8 mouse cellular contexts compared by ENCODE assay signal in genomic region chr2:30066046-30066901, GRCm38 (mm10). TPM values are rescaled to one million over a fixed set of nuclear protein-coding genes. Genes with fewer than 3 reads are reported as not detected.
DNase-seq lines count a peak whose midpoint lies in the region; ATAC-seq and TF ChIP-seq lines count a peak whose summit lies in the region.

No protein-coding gene starts in this region.

- peaks cover 68% of the 10 kb centered on the region for H3K36me3 ChIP-seq in E14TG2a.4 (ENCODE audit: insufficient read depth, low read length)
- H3K36me3 ChIP-seq in forebrain, embryonic 11.5 days (ENCODE audit: control insufficient read depth, insufficient read depth, low read length), result peaks cover 15% of the 10 kb centered on the region; the same call in 1 of the 2 replicates
- peaks cover 23% of the 10 kb centered on the region for H3K36me3 ChIP-seq in heart, embryonic 16.5 days (ENCODE audit: control insufficient read depth, insufficient read depth)
- peaks cover 32% of the 10 kb centered on the region for H3K36me3 ChIP-seq in liver, embryonic 15.5 days (replicated peaks)
- peaks cover 2% of the 10 kb centered on the region; the same call in 1 of the 2 replicates for H3K36me3 ChIP-seq in neural tube, embryonic 11.5 days (ENCODE audit: control insufficient read depth, insufficient read depth, low read length)
- H3K36me3 ChIP-seq in stomach, embryonic 16.5 days (ENCODE audit: control insufficient read depth, insufficient read depth, low read length), result no peaks in the 10 kb centered on the region; the same call in 1 of the 2 replicates

- peak; percentile 93 for ATAC-seq in forebrain, embryonic 11.5 days (replicated peaks; ENCODE audit: low FRiP score)
- peak; percentile 93 for ATAC-seq in heart, embryonic 16.5 days (replicated peaks; ENCODE audit: extremely low read depth, insufficient read depth, low FRiP score)
- peak; percentile 93 for ATAC-seq in liver, embryonic 15.5 days (ENCODE audit: insufficient read depth)
- ATAC-seq in neural tube, embryonic 11.5 days (ENCODE audit: insufficient read depth, low FRiP score, low TSS enrichment), result peak; percentile 84
- ATAC-seq in stomach, embryonic 16.5 days (ENCODE audit: insufficient read depth, low FRiP score), result peak; percentile 94

- peak overlapping the region; percentile 99 for H3K27ac ChIP-seq in forebrain, embryonic 11.5 days (ENCODE audit: low read depth, low read length)
- peak overlapping the region; percentile 99 for H3K27ac ChIP-seq in heart, embryonic 16.5 days (ENCODE audit: low read length)
- peak overlapping the region; percentile 96 for H3K27ac ChIP-seq in liver, embryonic 15.5 days (replicated peaks)
- H3K27ac ChIP-seq in neural tube, embryonic 11.5 days (ENCODE audit: low read depth, low read length), result peak overlapping the region; percentile 99
- peak overlapping the region; percentile 99 for H3K27ac ChIP-seq in stomach, embryonic 16.5 days (ENCODE audit: low read length)

- H3K9me3 ChIP-seq in E14TG2a.4 (ENCODE audit: low read length), result no peaks in the 10 kb centered on the region
- H3K9me3 ChIP-seq in forebrain, embryonic 11.5 days (ENCODE audit: control insufficient read depth, low read length), result no peaks in the 10 kb centered on the region
- no peaks in the 10 kb centered on the region for H3K9me3 ChIP-seq in heart, embryonic 16.5 days (replicated peaks; ENCODE audit: control insufficient read depth, low read length)
- no peaks in the 10 kb centered on the region for H3K9me3 ChIP-seq in liver, embryonic 15.5 days (replicated peaks)
- no peaks in the 10 kb centered on the region for H3K9me3 ChIP-seq in neural tube, embryonic 11.5 days (ENCODE audit: control insufficient read depth, low read length)
- H3K9me3 ChIP-seq in stomach, embryonic 16.5 days (replicated peaks; ENCODE audit: control insufficient read depth, low read length), result no peaks in the 10 kb centered on the region

- H3K27me3 ChIP-seq in E14TG2a.4 (ENCODE audit: insufficient read depth, low read length), result no peaks in the 10 kb centered on the region
- no peaks in the 10 kb centered on the region for H3K27me3 ChIP-seq in forebrain, embryonic 11.5 days (ENCODE audit: control insufficient read depth, insufficient read depth, low read length)
- no peaks in the 10 kb centered on the region for H3K27me3 ChIP-seq in heart, embryonic 16.5 days (ENCODE audit: control insufficient read depth, insufficient read depth, low read length)
- H3K27me3 ChIP-seq in liver, embryonic 15.5 days, result no peaks in the 10 kb centered on the region
- H3K27me3 ChIP-seq in neural tube, embryonic 11.5 days (ENCODE audit: control insufficient read depth, insufficient read depth, low read length), result no peaks in the 10 kb centered on the region
- no peaks in the 10 kb centered on the region for H3K27me3 ChIP-seq in stomach, embryonic 16.5 days (ENCODE audit: control insufficient read depth, insufficient read depth, low read length)

- H3K4me2 ChIP-seq in forebrain, embryonic 11.5 days (ENCODE audit: low read depth, low read length, severe bottlenecking), result peak overlapping the region; percentile 67
- peak overlapping the region; percentile 64 for H3K4me2 ChIP-seq in heart, embryonic 16.5 days (ENCODE audit: low read depth, low read length)
- H3K4me2 ChIP-seq in liver, embryonic 15.5 days, result peak overlapping the region; percentile 94
- peak overlapping the region; percentile 71 for H3K4me2 ChIP-seq in neural tube, embryonic 11.5 days (ENCODE audit: low read depth)
- peak overlapping the region; percentile 61 for H3K4me2 ChIP-seq in stomach, embryonic 16.5 days (ENCODE audit: low read depth, low read length)

- peak; percentile 84 for DNase-seq in c-Kit-positive CD71-positive TER-119-negative erythroid progenitor cells, embryonic 14.5 days (ENCODE audit: low read depth)
- peak; percentile 99 for DNase-seq in forebrain, embryonic 11.5 days (ENCODE audit: low spot score)
- DNase-seq in kidney, postnatal 36 days, result peak; percentile 97 to 99
- DNase-seq in neural tube, embryonic 11.5 days (ENCODE audit: low spot score), result peak; percentile 99

- WGBS in forebrain, embryonic 11.5 days, result under 1% methylated on average over 64 of the region's 101 CpGs
- 1% methylated on average over 55 of the region's 101 CpGs for WGBS in heart, embryonic 16.5 days
- WGBS in liver, embryonic 15.5 days (ENCODE audit: insufficient replicate concordance), result 1% methylated on average over 67 of the region's 101 CpGs
- WGBS in neural tube, embryonic 11.5 days, result 0% methylated on average over 57 of the region's 101 CpGs
- WGBS in stomach, embryonic 16.5 days, result under 1% methylated on average over 79 of the region's 101 CpGs

- peak overlapping the region; percentile 100 for H3K9ac ChIP-seq in forebrain, embryonic 11.5 days (ENCODE audit: low read length)
- H3K9ac ChIP-seq in heart, embryonic 16.5 days (ENCODE audit: low read length), result peak overlapping the region; percentile 94
- H3K9ac ChIP-seq in liver, embryonic 15.5 days, result peak overlapping the region; percentile 96
- peak overlapping the region; percentile 100 for H3K9ac ChIP-seq in neural tube, embryonic 11.5 days (ENCODE audit: low read length)
- H3K9ac ChIP-seq in stomach, embryonic 16.5 days (ENCODE audit: low read length), result peak overlapping the region; percentile 99

- peak overlapping the region; percentile 95 for H3K4me3 ChIP-seq in E14TG2a.4 (replicated peaks; ENCODE audit: low read length)
- H3K4me3 ChIP-seq in forebrain, embryonic 11.5 days (ENCODE audit: low read depth, low read length), result peak overlapping the region; percentile 100
- peak overlapping the region; percentile 96 for H3K4me3 ChIP-seq in heart, embryonic 16.5 days (ENCODE audit: low read length)
- peak overlapping the region; percentile 99 for H3K4me3 ChIP-seq in liver, embryonic 15.5 days (replicated peaks)
- peak overlapping the region; percentile 87 for H3K4me3 ChIP-seq in neural tube, embryonic 11.5 days (ENCODE audit: low read depth, low read length)
- H3K4me3 ChIP-seq in stomach, embryonic 16.5 days (replicated peaks; ENCODE audit: low read length), result peak overlapping the region; percentile 99

- TF ChIP-seq CTCF in E14TG2a.4 (conservative IDR thresholded peaks at IDR 0.05; ENCODE audit: low read length), result no peak

- H3K4me1 ChIP-seq in E14TG2a.4 (replicated peaks; ENCODE audit: low read depth, low read length), result peaks cover 56% of the 10 kb centered on the region
- H3K4me1 ChIP-seq in forebrain, embryonic 11.5 days (replicated peaks; ENCODE audit: control insufficient read depth, insufficient read depth, low read length), result peaks cover 13% of the 10 kb centered on the region
- peaks cover 26% of the 10 kb centered on the region for H3K4me1 ChIP-seq in heart, embryonic 16.5 days (ENCODE audit: control insufficient read depth, insufficient read depth, low read length)
- H3K4me1 ChIP-seq in liver, embryonic 15.5 days (replicated peaks), result peaks cover 63% of the 10 kb centered on the region
- peaks cover 21% of the 10 kb centered on the region for H3K4me1 ChIP-seq in neural tube, embryonic 11.5 days (ENCODE audit: control insufficient read depth, insufficient read depth, low read length)
- H3K4me1 ChIP-seq in stomach, embryonic 16.5 days (ENCODE audit: control insufficient read depth, insufficient read depth, low read length), result peaks cover 30% of the 10 kb centered on the region

RNA-seq across cellular contexts. Expression of gene Set, which starts 9.1 kb away (rescaled TPM):
- 817 and 824 TPM in 2 replicates for polyA plus RNA-seq in forebrain, embryonic 11.5 days (2014; fragmentation: Nextera tagmentation; extraction: Ambion mirVana)
- 198 and 217 TPM in 2 replicates for polyA plus RNA-seq in heart, embryonic 16.5 days (2015; fragmentation: Nextera tagmentation; extraction: Ambion mirVana)
- 138 and 147 TPM in 2 replicates for polyA plus RNA-seq in liver, embryonic 15.5 days (2015; fragmentation: Nextera tagmentation; extraction: Ambion mirVana)
- 647 and 654 TPM in 2 replicates for polyA plus RNA-seq in neural tube, embryonic 11.5 days (2014; fragmentation: Nextera tagmentation; extraction: Ambion mirVana)
- 324 and 336 TPM in 2 replicates for polyA plus RNA-seq in stomach, embryonic 16.5 days (2015; fragmentation: Nextera tagmentation; extraction: Ambion mirVana)

RNA-seq across cellular contexts. Expression of gene Pkn3, which starts 11.2 kb away (rescaled TPM):
- polyA plus RNA-seq in forebrain, embryonic 11.5 days (2014; fragmentation: Nextera tagmentation; extraction: Ambion mirVana), result 10.5 and 12.1 TPM in 2 replicates
- polyA plus RNA-seq in heart, embryonic 16.5 days (2015; fragmentation: Nextera tagmentation; extraction: Ambion mirVana), result 9.4 and 11.7 TPM in 2 replicates
- 2.3 and 2.5 TPM in 2 replicates for polyA plus RNA-seq in liver, embryonic 15.5 days (2015; fragmentation: Nextera tagmentation; extraction: Ambion mirVana)
- 6.7 and 7.0 TPM in 2 replicates for polyA plus RNA-seq in neural tube, embryonic 11.5 days (2014; fragmentation: Nextera tagmentation; extraction: Ambion mirVana)
- polyA plus RNA-seq in stomach, embryonic 16.5 days (2015; fragmentation: Nextera tagmentation; extraction: Ambion mirVana), result 8.9 and 9.6 TPM in 2 replicates

RNA-seq across cellular contexts. Expression of gene Wdr34, which starts 17.6 kb away (rescaled TPM):
- 35.9 and 39.6 TPM in 2 replicates for polyA plus RNA-seq in forebrain, embryonic 11.5 days (2014; fragmentation: Nextera tagmentation; extraction: Ambion mirVana)
- polyA plus RNA-seq in heart, embryonic 16.5 days (2015; fragmentation: Nextera tagmentation; extraction: Ambion mirVana), result 24.1 and 25.6 TPM in 2 replicates
- polyA plus RNA-seq in liver, embryonic 15.5 days (2015; fragmentation: Nextera tagmentation; extraction: Ambion mirVana), result 6.2 and 7.1 TPM in 2 replicates
- 29.3 and 30.6 TPM in 2 replicates for polyA plus RNA-seq in neural tube, embryonic 11.5 days (2014; fragmentation: Nextera tagmentation; extraction: Ambion mirVana)
- polyA plus RNA-seq in stomach, embryonic 16.5 days (2015; fragmentation: Nextera tagmentation; extraction: Ambion mirVana), result 23.2 and 26.1 TPM in 2 replicates

RNA-seq across cellular contexts. Expression of gene Zdhhc12, which starts 27.2 kb away (rescaled TPM):
- 27.1 and 35.4 TPM in 2 replicates for polyA plus RNA-seq in forebrain, embryonic 11.5 days (2014; fragmentation: Nextera tagmentation; extraction: Ambion mirVana)
- polyA plus RNA-seq in heart, embryonic 16.5 days (2015; fragmentation: Nextera tagmentation; extraction: Ambion mirVana), result 29.4 and 30.8 TPM in 2 replicates
- polyA plus RNA-seq in liver, embryonic 15.5 days (2015; fragmentation: Nextera tagmentation; extraction: Ambion mirVana), result 19.3 and 20.6 TPM in 2 replicates
- polyA plus RNA-seq in neural tube, embryonic 11.5 days (2014; fragmentation: Nextera tagmentation; extraction: Ambion mirVana), result 28.3 and 31.1 TPM in 2 replicates
- 37.4 and 41.4 TPM in 2 replicates for polyA plus RNA-seq in stomach, embryonic 16.5 days (2015; fragmentation: Nextera tagmentation; extraction: Ambion mirVana)

RNA-seq across cellular contexts. Expression of gene Zer1, which starts 58.1 kb away (rescaled TPM):
- polyA plus RNA-seq in forebrain, embryonic 11.5 days (2014; fragmentation: Nextera tagmentation; extraction: Ambion mirVana), result 8.0 and 8.1 TPM in 2 replicates
- 5.7 TPM in 2 replicates for polyA plus RNA-seq in heart, embryonic 16.5 days (2015; fragmentation: Nextera tagmentation; extraction: Ambion mirVana)
- 2.4 and 2.5 TPM in 2 replicates for polyA plus RNA-seq in liver, embryonic 15.5 days (2015; fragmentation: Nextera tagmentation; extraction: Ambion mirVana)
- polyA plus RNA-seq in neural tube, embryonic 11.5 days (2014; fragmentation: Nextera tagmentation; extraction: Ambion mirVana), result 5.4 and 5.9 TPM in 2 replicates
- 5.1 and 5.4 TPM in 2 replicates for polyA plus RNA-seq in stomach, embryonic 16.5 days (2015; fragmentation: Nextera tagmentation; extraction: Ambion mirVana)

Comparison
In these comparisons a context has a peak if more than half of its experiments do, and no peak if none do; other contexts are left out.
1. Peak in every context shown above with its lines: DNase-seq, ATAC-seq, H3K4me3 ChIP-seq and H3K27ac ChIP-seq.